Mouse (Mus musculus): ENCODE results near the gene Net1. TPM values are rescaled to one million over a fixed set of nuclear protein-coding genes. Genes with fewer than 3 reads are reported as not detected.
"Not testable (repeated sequence)": the region's sequence is repeated elsewhere in the genome, so short reads cannot be mapped to it uniquely, and the experiment has no call there.

Gene Net1
- polyA plus RNA-seq, 1 experiment from 2014 or later: 17.1 TPM

GRCm38 (mm10) chr13:3856252-3856651, 61.8 kb downstream of the Net1 start:
- Histone ChIP-seq H3K9ac (replicated peaks) (no peak overlapping the region), H3K36me3 (no peaks in the 10 kb centered on the region), H3K9me3 (no peaks in the 10 kb centered on the region), H3K4me1 (no peaks in the 10 kb centered on the region), H3K27ac (replicated peaks) (no peak overlapping the region), H3K4me2 (replicated peaks) (no peak overlapping the region), H3K4me3 (no peak overlapping the region), H3K27me3 (no peaks in the 10 kb centered on the region)
- 86% methylated on average over 1 of the region's 1 CpGs for WGBS
- ATAC-seq (replicated peaks): no peak

- H3K4me3 ChIP-seq: no peak overlapping the region
Observed at GRCm38 (mm10) chr13:3854856-3855255, 63.2 kb downstream of the Net1 start.

GRCm38 (mm10) chr13:3853648-3854333, 64.2 kb downstream of the Net1 start, which contains the start of gene Calm5:
Gene Calm5 (plus strand): TSS chr13:3854173.
- H3K4me1 ChIP-seq; H3K4me2 ChIP-seq (replicated peaks); ATAC-seq (replicated peaks); H3K4me3 ChIP-seq; H3K9me3 ChIP-seq; H3K27ac ChIP-seq (replicated peaks); H3K9ac ChIP-seq (replicated peaks); H3K27me3 ChIP-seq; H3K36me3 ChIP-seq: not testable (repeated sequence)
- 92% methylated on average over 3 of the region's 3 CpGs for WGBS

More at GRCm38 (mm10) chr13:3854856-3855255, 63.2 kb downstream of the Net1 start:
- ATAC-seq (replicated peaks): no peak
- no peaks in the 10 kb centered on the region for H3K36me3 ChIP-seq
- WGBS: 83% methylated on average over 2 of the region's 2 CpGs
- H3K27ac ChIP-seq (replicated peaks): no peak overlapping the region
- H3K9me3 ChIP-seq: no peaks in the 10 kb centered on the region
- no peaks in the 10 kb centered on the region for H3K27me3 ChIP-seq
- no peaks in the 10 kb centered on the region for H3K4me1 ChIP-seq
- no peak overlapping the region for H3K9ac ChIP-seq (replicated peaks)
- no peak overlapping the region for H3K4me2 ChIP-seq (replicated peaks)

- Histone ChIP-seq H3K36me3 (no peaks in the 10 kb centered on the region), H3K9ac (replicated peaks) (no peak overlapping the region), H3K9me3 (no peaks in the 10 kb centered on the region), H3K27ac (replicated peaks) (no peak overlapping the region), H3K4me1 (no peaks in the 10 kb centered on the region), H3K27me3 (no peaks in the 10 kb centered on the region), H3K4me2 (replicated peaks) (no peak overlapping the region), H3K4me3 (no peak overlapping the region)
- WGBS: 86% methylated on average over 1 of the region's 1 CpGs
- ATAC-seq (replicated peaks): no peak
Observed at GRCm38 (mm10) chr13:3850330-3850729, 67.7 kb downstream of the Net1 start.

- ATAC-seq (replicated peaks); H3K27me3 ChIP-seq: not testable (repeated sequence)
Observed at GRCm38 (mm10) chr13:3840662-3841061, 77.4 kb downstream of the Net1 start.

GRCm38 (mm10) chr13:3837312-3837807, 80.7 kb downstream of the Net1 start, which contains the start of gene Calm4:
Gene Calm4 (plus strand): TSS chr13:3837757.
- not testable (repeated sequence) for H3K9me3 ChIP-seq; H3K27ac ChIP-seq (replicated peaks); H3K4me2 ChIP-seq (replicated peaks); H3K27me3 ChIP-seq; ATAC-seq (replicated peaks); H3K36me3 ChIP-seq; H3K4me3 ChIP-seq; H3K9ac ChIP-seq (replicated peaks); H3K4me1 ChIP-seq

More at GRCm38 (mm10) chr13:3840662-3841061, 77.4 kb downstream of the Net1 start:
- H3K36me3 ChIP-seq; H3K4me2 ChIP-seq (replicated peaks); H3K27ac ChIP-seq (replicated peaks); H3K9me3 ChIP-seq; H3K4me1 ChIP-seq; H3K9ac ChIP-seq (replicated peaks); H3K4me3 ChIP-seq: not testable (repeated sequence)

- not testable (repeated sequence) for H3K4me2 ChIP-seq (replicated peaks); ATAC-seq (replicated peaks); H3K9me3 ChIP-seq; H3K27ac ChIP-seq (replicated peaks); H3K9ac ChIP-seq (replicated peaks); H3K27me3 ChIP-seq; H3K4me3 ChIP-seq; H3K36me3 ChIP-seq; H3K4me1 ChIP-seq
Observed at GRCm38 (mm10) chr13:3833644-3834043, 84.4 kb downstream of the Net1 start.

GRCm38 (mm10) chr13:3832450-3832849, 85.6 kb downstream of the Net1 start:
- Histone ChIP-seq H3K27me3 (no peaks in the 10 kb centered on the region), H3K27ac (replicated peaks) (no peak overlapping the region), H3K9ac (replicated peaks) (no peak overlapping the region), H3K36me3 (no peaks in the 10 kb centered on the region), H3K4me3 (no peak overlapping the region), H3K9me3 (no peaks in the 10 kb centered on the region), H3K4me2 (replicated peaks) (no peak overlapping the region), H3K4me1 (no peaks in the 10 kb centered on the region)
- 83% methylated on average over 2 of the region's 2 CpGs for WGBS
- no peak for ATAC-seq (replicated peaks)

Small RNA genes lying within 50 kb of the gene (microRNA-seq; reads per million reads assigned to microRNA genes)
- not detected for gene Gm22460

Other genes starting within 250 kb of the Net1 start
- gene Calml3, start 113.9 kb downstream of the Net1 start, polyA plus RNA-seq (2015; fragmentation: Nextera tagmentation; extraction: Ambion mirVana): not detected in 2 replicates
- gene Calm4, start 80.5 kb downstream of the Net1 start, polyA plus RNA-seq (2015; fragmentation: Nextera tagmentation; extraction: Ambion mirVana): not detected in 2 replicates
- gene Calm5, start 64.0 kb downstream of the Net1 start, polyA plus RNA-seq (2015; fragmentation: Nextera tagmentation; extraction: Ambion mirVana): not detected in 2 replicates
- gene Tubal3, start 54 bp upstream of the Net1 start, polyA plus RNA-seq (2015; fragmentation: Nextera tagmentation; extraction: Ambion mirVana): not detected in 2 replicates
- 0.19 and 0.28 TPM in 2 replicates for gene Ucn3, start 27.1 kb upstream of the Net1 start, polyA plus RNA-seq (2015; fragmentation: Nextera tagmentation; extraction: Ambion mirVana)
- 0.41 and 0.50 TPM in 2 replicates for gene Akr1c14, start 130.8 kb upstream of the Net1 start, polyA plus RNA-seq (2015; fragmentation: Nextera tagmentation; extraction: Ambion mirVana)
- gene Akr1c18, start 232.4 kb upstream of the Net1 start, polyA plus RNA-seq (2015; fragmentation: Nextera tagmentation; extraction: Ambion mirVana): not detected in 2 replicates

All from forebrain, embryonic 15.5 days (tissue).